Mouse (Mus musculus): Measurements from ENCODE around the gene Arid5a.

DNA sequence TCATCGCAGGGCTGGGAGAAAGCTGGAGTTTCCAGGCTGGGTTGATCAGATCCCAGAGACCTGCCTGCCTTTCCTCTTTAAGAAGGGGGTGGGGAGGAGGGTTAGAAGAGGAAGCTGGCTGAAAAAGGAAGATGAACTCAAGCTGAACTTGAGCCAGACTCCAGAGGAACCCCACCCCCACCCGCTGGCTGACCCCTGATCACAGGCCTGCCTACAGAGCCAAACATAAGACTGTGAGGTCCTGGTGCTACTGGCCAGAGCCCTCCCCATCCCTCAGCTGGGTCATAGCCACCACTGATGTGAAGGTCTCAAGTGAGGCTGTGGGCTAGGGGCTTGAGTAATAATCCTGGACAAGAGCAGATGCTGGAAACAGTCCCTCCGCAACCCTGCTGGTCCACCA is 36.9 kb upstream of the Arid5a start:
- TF ChIP-seq EP300 (IDR thresholded peaks at IDR 0.05) (no peak), CTCF (IDR thresholded peaks at IDR 0.05) (no peak)
